Mouse (Mus musculus) G1E (cell line): ENCODE data around the gene Phgr1.

Experiments used
- CTCF ChIP-seq: IDR thresholded peaks from 2 replicates; pipeline ENCODE4 v1.5.1; 2012; ENCODE audit warnings: low read depth, low read length, inconsistent platforms, mixed read lengths
- GATA1 ChIP-seq: IDR thresholded peaks from 2 replicates; pipeline ENCODE4 v1.6.1; 2012; ENCODE audit warnings: borderline replicate concordance, low read length, inconsistent platforms, mixed read lengths
- GATA2 ChIP-seq: IDR thresholded peaks from 2 replicates; pipeline ENCODE4 v1.6.1; 2012; ENCODE audit warnings: low read depth, low read length, inconsistent platforms, borderline replicate concordance
- POLR2AphosphoS5 ChIP-seq: IDR thresholded peaks from 2 replicates; pipeline ENCODE4 v1.6.1; 2012; ENCODE audit warnings: low read depth, low read length, inconsistent platforms; ENCODE audit not compliant: insufficient replicate concordance
- TAL1 ChIP-seq: conservative IDR thresholded peaks from 2 replicates; pipeline ENCODE4 v1.6.1; 2012; ENCODE audit warnings: low read depth, low read length, inconsistent platforms, mixed read lengths

DNA sequence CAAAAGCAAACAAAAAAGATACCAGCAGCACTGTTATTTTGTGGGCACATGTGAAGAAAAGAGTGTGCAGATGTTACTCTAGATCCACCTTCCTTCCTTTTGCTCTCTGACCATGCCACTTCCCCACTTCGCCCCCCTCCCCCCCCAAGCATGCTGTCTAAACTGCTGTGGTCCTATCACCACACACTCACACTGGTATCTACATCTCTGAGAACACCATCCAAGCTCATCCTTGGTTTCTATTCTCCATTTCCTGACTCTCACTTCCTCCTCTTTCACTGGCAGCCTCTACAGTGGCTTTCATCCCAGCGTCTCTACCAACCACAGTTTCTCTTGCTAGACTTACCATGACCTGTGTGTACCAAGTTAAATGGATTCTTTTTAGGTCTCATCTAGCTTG lies 31.9 kb downstream of the Phgr1 start:
- no peak for TF ChIP-seq CTCF
- no peak for TF ChIP-seq GATA1
- TF ChIP-seq GATA2, result no peak
- no peak for TF ChIP-seq POLR2AphosphoS5
- TF ChIP-seq TAL1, result no peak
